Mouse (Mus musculus) 3134 (cell line): Measurements from ENCODE around the gene Phlda1.
"Not testable (repeated sequence)": the region's sequence is repeated elsewhere in the genome, so short reads cannot be mapped to it uniquely, and the experiment has no call there.

ENCODE experiments used
- DNase-seq: peaks from one replicate; pipeline ENCODE4 v3.0.0-alpha.2; 2011; ENCODE audit warnings: low spot score; ENCODE audit not compliant: insufficient read length; ENCODE audit errors: extremely low read depth

The Phlda1 gene

DNA sequence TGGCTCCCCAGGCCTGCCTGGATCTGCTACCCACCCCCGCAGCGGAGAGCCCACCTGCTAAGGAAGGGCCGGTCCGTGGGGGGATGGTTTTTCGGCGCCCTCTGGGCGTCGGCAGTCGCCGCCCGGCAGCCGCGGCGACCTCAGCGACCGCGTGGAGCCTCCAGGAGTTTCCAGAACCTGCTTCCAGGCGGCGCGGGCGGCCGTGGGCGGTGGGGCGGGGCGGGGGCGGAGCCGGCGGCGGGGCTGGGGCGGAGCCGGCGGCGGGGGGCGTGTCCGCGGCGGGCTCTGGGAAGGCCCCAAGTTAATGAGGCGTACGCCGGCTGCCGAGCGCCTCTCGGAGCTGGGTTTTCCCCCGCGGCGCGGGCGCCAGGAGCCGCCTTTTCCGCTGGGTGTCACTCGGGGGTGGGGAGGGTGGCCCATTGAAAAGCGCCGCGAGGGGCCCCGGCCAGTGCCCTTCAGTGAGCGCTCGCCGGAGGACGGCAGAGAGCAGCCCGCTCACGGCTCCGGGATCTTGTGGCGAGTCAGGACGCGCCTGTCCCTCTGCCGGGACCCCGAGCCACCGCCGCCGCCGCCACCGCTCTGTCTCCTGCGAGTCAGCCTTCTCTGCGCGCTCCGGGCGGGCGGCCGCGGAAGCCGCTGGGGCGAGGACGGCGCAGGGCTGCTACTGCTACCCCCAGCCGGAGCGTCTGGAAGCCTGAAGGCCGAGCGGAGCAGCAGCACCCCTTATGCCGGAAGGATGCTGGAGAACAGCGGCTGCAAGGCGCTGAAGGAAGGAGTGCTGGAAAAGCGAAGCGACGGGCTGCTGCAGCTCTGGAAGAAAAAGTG lies at the start of gene Phlda1:
Phlda1 (plus strand) TSS at position 186 of the 825 bp plus-strand sequence.
- DNase-seq: peak; percentile 97

GRCm38 (mm10) chr10:111458088-111458487 lies 48.0 kb upstream of the Phlda1 start:
- DNase-seq: no peak

DNA sequence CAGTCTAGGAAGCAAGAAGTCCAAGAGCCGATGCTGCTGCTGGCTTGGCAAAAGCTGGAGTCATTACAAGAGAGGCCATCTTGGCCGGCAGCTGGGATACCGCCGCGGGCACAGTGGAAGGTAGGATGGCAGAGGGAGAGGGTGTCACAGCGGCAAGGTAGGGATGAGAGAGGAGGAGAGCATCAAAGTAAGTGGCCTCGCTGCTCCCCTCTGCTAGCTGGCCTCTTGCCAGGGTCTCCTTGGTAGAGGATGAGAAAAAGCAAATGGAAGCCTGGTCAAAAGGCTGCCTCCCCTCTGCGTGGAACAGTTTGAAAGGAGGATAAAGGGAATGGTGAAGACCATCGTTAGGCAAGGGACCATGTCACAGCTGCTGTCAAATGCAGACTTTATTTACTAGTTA lies 47.0 kb upstream of the Phlda1 start:
- no peak for DNase-seq

- DNase-seq: no peak
Observed at GRCm38 (mm10) chr10:111459874-111460273, 46.2 kb upstream of the Phlda1 start.

- no peak for DNase-seq
Observed at GRCm38 (mm10) chr10:111460381-111460780, 45.7 kb upstream of the Phlda1 start.

DNA sequence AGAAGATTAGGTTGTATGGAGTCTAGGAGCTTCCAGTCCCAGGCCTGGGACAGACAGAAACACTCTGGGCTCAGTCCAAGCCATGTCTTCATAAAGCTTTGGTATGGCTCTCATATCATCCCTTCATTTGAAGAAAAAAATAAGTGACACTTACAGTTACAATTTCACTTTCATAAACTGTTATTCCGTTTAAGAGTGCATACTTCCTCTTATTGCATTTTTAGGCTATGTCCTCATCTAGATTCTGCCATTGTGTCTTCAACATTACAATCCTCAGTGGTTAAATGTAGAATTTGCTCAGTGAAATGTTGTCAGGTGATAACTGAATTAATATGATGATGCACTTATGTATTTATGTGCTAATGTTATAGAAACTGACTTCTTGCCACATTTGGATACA lies 41.3 kb upstream of the Phlda1 start:
- no peak for DNase-seq

- no peak for DNase-seq
Observed at GRCm38 (mm10) chr10:111465409-111465808, 40.7 kb upstream of the Phlda1 start.

DNA sequence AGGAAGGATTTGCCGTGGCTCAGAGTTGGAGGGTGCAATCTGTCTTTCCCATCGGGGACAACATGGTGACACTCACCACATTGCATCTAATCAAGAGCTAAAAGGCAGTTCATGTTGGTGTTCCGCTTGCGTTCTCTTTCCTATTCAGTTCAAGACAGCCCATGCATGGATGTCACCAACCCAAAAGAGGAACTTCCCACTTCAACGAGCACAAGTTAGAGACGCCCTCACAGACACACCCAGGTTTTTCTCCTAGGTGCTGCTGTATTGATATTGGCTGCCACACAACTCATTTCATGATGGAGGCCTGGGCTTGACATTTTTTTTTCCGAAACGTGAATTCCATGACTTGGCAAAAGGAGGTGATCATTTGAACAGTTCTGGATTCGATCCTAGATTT lies 34.9 kb upstream of the Phlda1 start:
- no peak for DNase-seq

- DNase-seq: peak; percentile 99
Observed at GRCm38 (mm10) chr10:111472686-111473510, 33.2 kb upstream of the Phlda1 start, which contains the start of gene Nap1l1. TSS of gene Nap1l1 (plus strand) at chr10:111473223.

DNA sequence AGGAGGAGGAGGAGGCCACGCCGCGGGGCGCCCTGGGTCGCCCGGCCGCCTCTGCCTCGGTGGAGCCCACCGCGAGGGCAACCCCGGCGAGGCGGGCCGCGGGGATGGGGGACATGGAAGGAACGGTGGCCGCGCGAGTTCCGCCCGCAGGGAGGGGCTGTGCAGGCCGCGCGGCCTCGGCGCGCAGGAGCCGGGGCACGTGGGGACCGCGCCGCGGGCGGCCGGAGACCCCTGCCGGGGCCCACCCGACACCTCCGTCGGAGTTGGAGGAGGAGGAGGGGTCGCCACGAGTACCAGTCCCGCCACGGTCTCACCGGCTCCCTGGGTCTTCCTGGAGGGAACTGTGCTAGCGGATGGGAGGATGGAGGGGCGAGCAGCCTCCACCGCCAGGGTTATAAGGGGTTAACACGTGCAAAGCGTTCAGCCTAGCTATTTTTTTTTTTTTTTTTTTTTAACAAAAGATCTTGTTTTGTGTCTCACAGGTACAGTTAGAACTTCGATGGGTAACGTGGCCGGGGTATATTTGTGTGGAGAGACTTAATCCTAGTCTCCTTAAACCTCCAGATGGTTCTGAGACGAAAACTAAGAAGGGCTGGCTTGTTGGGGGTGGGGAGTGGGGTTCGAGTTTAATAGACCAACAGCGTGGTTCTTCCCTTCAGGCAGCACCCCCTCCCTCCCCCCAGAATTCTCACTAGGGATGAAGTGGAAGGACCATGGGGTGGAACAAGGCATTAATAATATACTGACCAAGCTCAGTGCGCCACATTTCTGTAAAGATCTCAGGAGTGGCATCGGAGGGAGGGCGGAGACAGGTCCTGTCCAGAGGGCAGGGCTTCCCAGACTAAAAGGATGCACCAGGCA lies 32.3 kb upstream of the Phlda1 start:
- peak; percentile 72 for DNase-seq

- no peak for DNase-seq
Observed at GRCm38 (mm10) chr10:111476301-111476700, 29.8 kb upstream of the Phlda1 start.

- DNase-seq: no peak
Observed at GRCm38 (mm10) chr10:111476989-111477510, 29.0 kb upstream of the Phlda1 start.

DNA sequence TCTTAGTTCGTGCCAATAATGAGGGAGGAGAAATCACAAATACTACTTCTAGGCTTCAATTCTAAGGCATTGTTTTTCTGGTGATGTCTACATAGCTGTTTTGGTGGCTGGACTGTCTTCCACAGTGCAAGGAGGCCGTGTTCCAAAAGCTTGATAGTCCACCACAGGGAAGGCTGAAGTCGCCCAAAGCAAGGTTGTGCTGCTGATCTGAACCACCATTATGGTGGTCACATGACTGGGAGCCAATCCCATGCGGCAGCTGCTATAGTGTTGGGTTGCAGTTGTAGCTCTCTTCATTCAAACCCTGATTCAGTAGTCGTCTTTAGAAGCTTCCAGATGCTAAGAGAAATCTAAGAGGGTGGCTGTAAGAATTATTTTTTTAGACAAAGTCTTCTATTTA lies 26.5 kb upstream of the Phlda1 start:
- no peak for DNase-seq

- no peak for DNase-seq
Observed at GRCm38 (mm10) chr10:111482654-111483053, 23.4 kb upstream of the Phlda1 start.

GRCm38 (mm10) chr10:111484079-111484478 lies 22.0 kb upstream of the Phlda1 start:
- DNase-seq: no peak

DNA sequence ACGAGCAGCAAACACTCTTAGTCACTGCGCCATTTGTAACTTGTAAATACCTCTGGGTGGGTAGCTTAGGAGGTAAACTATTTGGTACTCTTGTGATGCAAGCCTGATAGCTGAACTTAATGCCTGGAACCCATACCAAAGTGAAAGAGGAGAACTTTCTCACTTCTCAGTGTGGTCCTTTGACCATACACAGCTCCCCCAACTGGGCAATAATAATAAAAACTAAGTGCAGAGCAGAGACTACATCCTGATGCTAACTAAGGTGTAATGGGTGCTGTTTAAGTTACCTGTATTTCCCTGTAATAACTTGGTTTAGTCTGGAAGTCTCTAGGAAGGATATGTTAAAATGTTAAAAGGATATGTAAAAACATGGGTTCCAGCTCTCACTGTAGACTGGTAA lies 17.3 kb upstream of the Phlda1 start:
- no peak for DNase-seq

DNA sequence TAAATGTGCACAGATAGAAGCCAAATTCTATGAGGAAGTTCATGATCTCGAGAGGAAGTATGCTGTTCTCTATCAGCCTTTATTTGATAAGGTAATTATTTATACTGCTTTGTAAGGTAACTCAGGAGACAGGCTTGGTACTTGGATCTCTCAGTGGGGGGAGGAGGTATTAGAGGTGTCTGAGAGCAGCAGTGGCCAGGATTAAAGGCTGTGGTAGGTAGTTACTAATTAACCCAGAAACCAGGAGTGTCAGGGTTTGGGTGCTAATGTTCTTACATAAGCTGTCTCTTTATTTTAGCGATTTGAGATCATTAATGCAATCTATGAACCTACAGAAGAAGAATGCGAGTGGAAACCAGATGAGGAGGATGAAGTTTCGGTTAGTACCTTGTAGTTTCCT lies 16.0 kb upstream of the Phlda1 start:
- not testable (repeated sequence) for DNase-seq

DNA sequence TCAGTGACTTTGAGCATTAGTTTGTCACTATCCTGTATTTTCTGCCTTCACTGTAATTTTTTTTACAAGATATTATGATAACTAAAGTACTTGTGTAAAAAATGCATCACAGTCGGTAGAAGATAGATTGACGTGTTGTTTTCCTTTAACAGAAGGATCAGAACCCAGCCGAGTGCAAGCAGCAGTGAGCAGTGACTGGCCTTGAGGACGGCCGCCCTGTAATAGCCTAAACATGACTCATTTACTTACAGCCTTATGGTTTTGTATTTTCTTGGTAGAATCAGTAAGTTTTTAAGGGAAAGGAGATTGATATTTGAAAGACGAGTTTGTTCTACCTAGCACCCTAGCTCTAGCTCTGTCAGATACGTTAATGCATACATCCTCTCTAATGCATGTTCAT lies 10.2 kb upstream of the Phlda1 start:
- DNase-seq: no peak

GRCm38 (mm10) chr10:111499892-111500291 lies 6.2 kb upstream of the Phlda1 start:
- no peak for DNase-seq

DNA sequence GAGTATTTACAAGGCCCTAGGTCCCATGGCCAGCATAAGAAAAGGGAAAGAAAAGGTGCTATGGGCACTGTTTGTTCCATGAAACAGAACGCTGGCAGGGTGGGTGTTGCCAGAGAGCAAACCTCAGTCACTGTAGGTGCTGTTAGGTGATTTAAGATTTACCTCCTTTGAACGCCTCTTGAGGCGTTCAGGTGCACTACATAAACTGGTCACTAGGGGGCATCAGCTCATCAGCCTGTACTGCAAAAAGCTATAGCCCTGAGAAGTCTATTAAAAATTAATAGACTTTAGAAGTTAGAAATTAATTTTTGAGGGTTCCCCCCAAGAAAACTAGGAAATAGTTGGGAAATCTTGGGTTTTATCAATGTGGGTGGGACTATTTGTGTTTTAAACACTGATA lies 3.0 kb upstream of the Phlda1 start:
- no peak for DNase-seq

GRCm38 (mm10) chr10:111503716-111504115 lies 2.4 kb upstream of the Phlda1 start:
- DNase-seq: peak; percentile 24
